Mouse (Mus musculus) yolk sac, embryonic 10.5 days (tissue): ENCODE results near the gene Fabp7.

Experiments
- DNase-seq: peaks from one replicate; pipeline ENCODE4 v3.0.0-alpha.2; 2017; ENCODE audit warnings: low spot score

Fabp7 gene

GRCm38 (mm10) chr10:57784876-57785150 lies at the start of gene Fabp7:
Gene Fabp7, plus strand, starts transcription at chr10:57784881.
- DNase-seq, result no peak

GRCm38 (mm10) chr10:57740733-57741132 lies 43.9 kb upstream of the Fabp7 start:
- no peak for DNase-seq

- DNase-seq, result no peak
Measured at GRCm38 (mm10) chr10:57741351-57741750, 43.3 kb upstream of the Fabp7 start.

GRCm38 (mm10) chr10:57743045-57743444 lies 41.6 kb upstream of the Fabp7 start:
- DNase-seq, result no peak

- peak; percentile 40 for DNase-seq
Measured at GRCm38 (mm10) chr10:57743606-57744016, 41.1 kb upstream of the Fabp7 start.

DNA sequence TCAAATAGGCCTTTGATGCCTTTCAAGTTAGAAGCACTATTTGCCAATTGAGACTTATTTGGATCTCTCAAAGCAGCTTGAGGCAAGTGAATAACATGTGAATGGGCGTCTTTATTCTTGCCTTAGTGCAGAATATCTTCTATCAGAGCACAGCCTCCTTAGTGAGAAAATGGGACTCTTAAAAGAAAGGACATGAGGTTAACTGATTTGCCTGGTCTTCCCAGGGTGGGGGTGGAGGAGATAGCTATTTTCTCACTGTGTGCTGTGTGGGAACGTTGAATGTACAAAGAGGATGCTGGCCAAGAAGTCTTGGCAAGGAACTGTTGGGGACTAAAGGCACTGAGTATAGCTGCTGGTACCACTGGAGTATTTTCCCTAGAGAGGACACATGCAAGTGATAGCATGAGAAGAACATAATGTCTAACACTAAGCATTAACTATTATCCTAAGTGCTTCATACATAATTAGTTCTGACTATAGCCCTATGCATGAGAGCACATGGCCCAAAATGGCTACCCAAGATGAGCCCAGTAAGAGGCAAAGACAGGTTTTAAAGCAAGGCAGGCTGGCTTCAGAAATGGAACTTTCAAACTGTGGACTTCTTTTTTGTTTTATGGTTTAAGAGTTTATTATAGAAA lies 40.4 kb upstream of the Fabp7 start:
- no peak for DNase-seq

DNA sequence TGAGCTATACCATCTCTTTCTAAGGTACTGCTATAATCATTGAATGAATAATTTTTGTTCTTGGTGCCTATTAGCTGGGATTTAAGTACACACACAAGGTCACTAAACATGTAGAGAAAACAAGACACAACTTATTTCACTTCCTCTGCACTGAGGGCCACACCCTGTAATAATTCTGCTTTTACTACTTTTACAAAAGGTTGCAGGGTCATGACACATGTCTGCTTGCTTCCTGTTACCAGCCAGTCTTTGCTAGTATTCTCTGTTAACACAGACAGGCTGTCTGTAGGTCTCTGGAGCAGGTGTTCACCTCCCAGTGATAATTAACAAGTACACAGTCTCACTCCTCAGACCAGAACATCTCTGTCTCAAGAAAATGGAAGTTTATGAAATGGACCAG lies 39.2 kb upstream of the Fabp7 start:
- no peak for DNase-seq

GRCm38 (mm10) chr10:57747127-57747526 lies 37.6 kb upstream of the Fabp7 start:
- no peak for DNase-seq

GRCm38 (mm10) chr10:57753343-57753742 lies 31.3 kb upstream of the Fabp7 start:
- DNase-seq, result no peak

- no peak for DNase-seq
Measured at GRCm38 (mm10) chr10:57755201-57755736, 29.4 kb upstream of the Fabp7 start.

- no peak for DNase-seq
Measured at GRCm38 (mm10) chr10:57758999-57759398, 25.7 kb upstream of the Fabp7 start.

GRCm38 (mm10) chr10:57760694-57761093 lies 24.0 kb upstream of the Fabp7 start:
- no peak for DNase-seq

DNA sequence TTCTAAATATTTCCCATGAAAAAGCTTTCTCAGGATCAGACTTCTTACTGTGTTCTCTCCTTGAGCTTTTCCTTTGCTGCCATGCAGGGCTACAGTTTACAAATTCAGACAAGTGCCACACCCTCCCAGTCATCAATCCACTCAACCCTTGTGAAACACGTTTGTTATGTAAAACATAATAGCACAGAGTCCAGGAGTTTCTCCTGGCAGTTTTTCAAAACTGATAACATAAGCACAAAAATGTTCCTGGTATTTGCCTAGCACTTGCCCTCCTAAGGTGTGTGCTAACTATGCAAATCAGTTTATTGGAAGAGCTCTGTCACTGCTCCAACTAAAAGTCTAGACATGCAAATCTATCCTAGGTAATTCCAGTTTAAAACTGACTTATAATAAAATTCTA lies 21.6 kb upstream of the Fabp7 start:
- no peak for DNase-seq

DNA sequence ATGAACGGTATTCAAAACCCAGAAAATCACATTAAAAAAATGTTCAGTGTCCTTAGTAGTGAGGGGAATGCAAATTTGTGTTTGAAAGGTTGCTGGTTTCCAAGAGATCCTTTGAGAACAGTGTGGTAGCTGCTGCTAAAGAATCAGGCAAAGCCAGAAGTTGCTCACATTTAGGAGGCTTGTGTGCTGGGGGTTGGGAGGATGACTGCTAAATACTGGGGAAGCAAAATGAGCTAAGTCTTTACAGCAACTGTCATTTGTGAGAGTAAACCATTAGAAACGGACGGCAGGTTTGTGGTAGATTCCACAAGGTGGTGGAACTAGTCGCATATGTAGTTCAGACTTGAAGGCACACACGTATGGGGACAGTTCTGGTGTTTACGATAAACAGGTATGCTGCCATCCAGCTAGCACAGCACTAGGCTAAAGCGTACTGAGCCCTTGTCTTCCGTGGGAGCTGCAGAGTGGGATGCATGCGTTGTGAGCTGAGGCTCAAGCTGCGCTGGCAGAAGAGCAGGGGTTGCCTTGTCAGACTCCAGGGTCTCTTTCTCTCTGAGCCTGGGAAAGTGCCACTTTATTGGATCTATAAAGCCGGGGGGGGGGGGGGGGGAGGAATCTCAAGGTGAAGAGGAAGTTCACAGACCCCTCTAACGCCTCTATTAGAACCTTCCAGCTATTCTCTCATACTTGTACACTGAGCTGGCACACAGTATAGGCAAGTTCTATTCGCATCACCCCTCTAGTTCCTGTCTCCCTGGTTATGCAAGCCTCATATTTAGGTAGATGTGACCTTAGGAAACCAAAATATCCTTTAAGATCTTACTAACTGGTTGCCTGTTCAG lies 1.2 kb upstream of the Fabp7 start:
- no peak for DNase-seq

GRCm38 (mm10) chr10:57784131-57784875 lies 378 bp upstream of the Fabp7 start:
- DNase-seq, result peak; percentile 42

DNA sequence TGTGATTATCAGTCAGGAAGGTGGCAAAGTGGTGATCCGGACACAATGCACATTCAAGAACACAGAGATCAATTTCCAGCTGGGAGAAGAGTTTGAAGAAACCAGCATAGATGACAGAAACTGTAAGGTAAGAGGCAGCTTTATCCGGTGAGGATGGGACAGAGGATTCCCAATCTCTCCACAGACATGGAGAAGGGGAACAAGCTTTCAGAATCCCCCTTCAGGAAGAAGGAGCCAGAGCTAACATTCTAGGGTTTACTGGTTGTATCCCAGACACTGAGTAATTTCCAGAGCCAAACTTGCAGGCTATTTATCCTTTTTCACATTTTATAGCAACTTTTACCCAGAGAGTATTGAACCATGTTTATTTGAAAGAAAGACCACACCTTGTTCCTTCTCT lies 871 bp downstream of the Fabp7 start:
- DNase-seq, result no peak

DNA sequence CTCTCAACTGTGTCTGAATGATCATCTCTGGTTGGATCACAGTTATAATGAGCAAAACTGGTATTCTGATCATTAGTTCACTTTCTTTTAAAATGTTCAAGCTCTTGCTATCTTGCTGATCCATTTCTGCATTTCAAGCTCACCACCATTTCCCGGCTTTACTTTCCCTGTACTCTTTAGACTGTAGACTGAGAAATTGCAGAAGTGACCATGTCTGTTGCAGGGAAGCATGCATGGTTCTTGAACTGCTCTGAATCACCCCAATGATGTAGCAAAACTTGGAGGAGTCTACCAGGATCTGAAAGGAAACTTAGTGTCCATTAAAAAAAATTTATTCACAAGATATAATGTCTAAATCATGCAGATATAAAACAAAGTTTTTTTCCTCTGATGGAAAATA lies 8.3 kb downstream of the Fabp7 start:
- no peak for DNase-seq

DNA sequence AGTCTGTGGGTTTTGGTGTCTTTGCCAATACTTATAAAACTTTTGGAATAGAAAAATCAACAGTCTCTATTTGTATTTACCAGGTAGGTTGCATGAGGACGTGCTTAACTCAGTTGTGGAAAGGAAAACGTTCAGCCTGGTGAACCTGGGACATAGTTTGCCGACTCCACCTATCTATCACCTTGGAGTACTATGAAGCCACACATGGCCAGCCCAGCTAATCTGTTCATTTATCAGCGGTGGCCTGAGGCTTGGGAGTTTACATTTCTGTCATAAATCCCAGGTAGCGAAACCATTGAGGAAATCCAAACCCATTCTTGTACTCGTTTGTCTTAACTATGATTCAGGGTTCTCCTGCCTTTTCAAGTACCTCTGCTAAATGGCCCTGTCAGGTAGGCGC lies 9.3 kb downstream of the Fabp7 start, which contains the start of gene Smpdl3a:
Gene Smpdl3a (plus strand): TSS at position 318 of the 400 bp plus-strand sequence.
- no peak for DNase-seq

- DNase-seq, result peak; percentile 15
Measured at GRCm38 (mm10) chr10:57794491-57795461, 10.1 kb downstream of the Fabp7 start.

DNA sequence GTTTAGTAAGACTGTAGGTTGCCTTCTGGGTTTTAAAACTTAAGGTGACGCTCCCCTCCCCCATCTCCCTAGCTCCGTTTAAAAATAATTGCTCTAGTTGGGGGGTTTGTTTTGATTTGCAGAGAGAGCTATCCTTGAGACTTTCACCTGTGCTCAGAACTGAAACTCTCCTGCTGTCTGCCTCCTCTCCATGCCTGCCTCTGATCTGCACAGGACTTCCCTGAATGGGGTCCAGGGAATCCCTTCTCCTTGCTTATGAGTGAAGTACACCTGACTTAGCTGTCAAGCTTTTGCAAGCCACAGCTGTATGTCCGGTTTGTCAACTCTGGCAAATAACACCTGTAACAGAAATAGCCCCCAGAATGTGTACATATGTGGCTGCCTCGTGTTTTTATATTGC lies 10.9 kb downstream of the Fabp7 start:
- DNase-seq, result no peak

DNA sequence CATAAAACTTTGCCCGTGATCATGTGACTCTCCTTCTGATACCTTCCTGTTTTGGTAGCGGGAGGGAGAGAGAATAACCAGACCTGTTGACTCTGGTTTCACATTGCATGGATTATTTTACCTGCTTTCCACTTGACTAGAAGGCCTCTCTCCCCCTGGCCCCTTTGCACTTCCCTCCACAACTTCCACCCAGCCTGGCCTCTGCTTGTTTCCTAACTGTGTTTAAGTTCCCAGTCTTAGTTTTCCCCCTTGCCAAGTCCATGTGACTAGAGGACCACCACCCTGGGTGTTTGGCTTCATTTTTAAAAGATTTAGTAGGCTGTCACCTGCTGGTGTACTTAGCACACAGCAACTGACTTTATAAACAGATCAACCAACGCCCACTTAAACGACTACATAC lies 11.4 kb downstream of the Fabp7 start:
- no peak for DNase-seq

DNA sequence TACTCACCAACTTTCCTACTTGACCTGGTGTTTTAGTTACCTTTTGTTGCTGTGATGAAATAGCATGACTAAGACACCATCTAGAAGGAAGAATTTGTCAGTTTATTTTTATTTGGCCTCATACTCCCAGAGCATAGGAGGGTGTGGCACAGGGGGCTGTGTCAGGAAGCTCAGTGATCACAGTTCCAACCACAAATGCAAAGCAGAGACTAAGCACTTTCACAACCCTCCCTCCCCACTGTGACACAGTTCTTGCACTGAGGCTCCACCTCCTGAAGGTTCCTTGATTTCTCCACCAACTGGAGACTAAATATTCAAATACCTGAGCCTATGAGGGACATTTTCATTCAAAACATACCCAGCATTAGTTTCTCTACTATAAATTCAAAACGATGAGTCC lies 14.8 kb downstream of the Fabp7 start:
- no peak for DNase-seq
